Mouse (Mus musculus) spleen, adult 2 months (tissue): ENCODE measurements around the gene Gpr146. TPM values are rescaled to one million over a fixed set of nuclear protein-coding genes. Genes with fewer than 3 reads are reported as not detected.
"Not testable (repeated sequence)": the region's sequence is repeated elsewhere in the genome, so short reads cannot be mapped to it uniquely, and the experiment has no call there.

Experiments
- DNase-seq, 2 experiments: peaks; one replicate each; pipeline versions ENCODE4 v3.0.0 to v3.0.0-alpha.2; 2012 to 2021; ENCODE audit warnings: low spot score in 2 of 2, low read depth in 1 of 2
- H3K27ac ChIP-seq: fragments of 200-500 bp; 2 replicates; pipeline ENCODE4 v1.5.1; 2012; ENCODE audit warnings: low read length, inconsistent platforms; ENCODE audit not compliant: insufficient read depth
- H3K27me3 ChIP-seq: fragments of 200-500 bp; 2 replicates; pipeline ENCODE4 v1.6.1; 2012; ENCODE audit warnings: mild to moderate bottlenecking, moderate library complexity, low read length, inconsistent platforms; ENCODE audit not compliant: control insufficient read depth, insufficient read depth
- H3K36me3 ChIP-seq: fragments of 200-500 bp; 2 replicates; pipeline ENCODE4 v1.6.1; 2012; ENCODE audit warnings: mild to moderate bottlenecking, low read length, inconsistent platforms; ENCODE audit not compliant: control insufficient read depth, insufficient read depth
- H3K4me1 ChIP-seq: fragments of 200-500 bp; 2 replicates; pipeline ENCODE4 v1.6.1; 2011; ENCODE audit warnings: inconsistent platforms; ENCODE audit not compliant: control insufficient read depth, insufficient read depth, insufficient read length
- H3K4me3 ChIP-seq: fragments of 200-500 bp; 2 replicates; pipeline ENCODE4 v1.5.1; 2011; ENCODE audit warnings: mild to moderate bottlenecking, inconsistent platforms; ENCODE audit not compliant: insufficient read depth, insufficient read length; ENCODE audit errors: extremely low read depth
- CTCF ChIP-seq: fragments of 200-500 bp; IDR thresholded peaks from 2 replicates; pipeline ENCODE4 v1.5.1; 2011; ENCODE audit warnings: mild to moderate bottlenecking, inconsistent platforms; ENCODE audit not compliant: insufficient read depth, insufficient read length, insufficient replicate concordance; ENCODE audit errors: extremely low read depth
- POLR2A ChIP-seq: fragments of 200-500 bp; IDR thresholded peaks from 2 replicates; pipeline ENCODE4 v1.6.1; 2011; ENCODE audit warnings: low read depth, low read length, inconsistent platforms
- WGBS: fragments of 180-500 bp; shearing (Covaris S2); methylation state at CpG from one replicate; pipeline ENCODE4 v1.1.7; 2018; 5-methylcytosine and 5-hydroxymethylcytosine counted together
- polyA plus RNA-seq: library from polyadenylated mRNA; depleted of rRNA; stranded (reverse); fragments of >200 nt; gene quantifications from 2 replicates; pipeline ENCODE4 v1.2.3, GENCODE M21; 2012

The Gpr146 gene
- polyA plus RNA-seq, 1 experiment, result 32.2 TPM

- 91% methylated on average over 5 of the region's 5 CpGs for WGBS
Observed at GRCm38 (mm10) chr5:139386047-139386446, 8.6 kb downstream of the Gpr146 start.

GRCm38 (mm10) chr5:139387329-139388194 is 10.1 kb downstream of the Gpr146 start:
- no peaks in the 10 kb centered on the region for H3K27me3 ChIP-seq
- peak overlapping the region; percentile 44 for H3K27ac ChIP-seq
- H3K4me3 ChIP-seq, result no peak overlapping the region
- no peak for DNase-seq
- H3K4me1 ChIP-seq, result peaks cover 39% of the 10 kb centered on the region
- peaks cover 16% of the 10 kb centered on the region; the same call in 1 of the 2 replicates for H3K36me3 ChIP-seq
- TF ChIP-seq CTCF (no peak), POLR2A (no peak)
- 73% methylated on average over 10 of the region's 10 CpGs for WGBS

More at GRCm38 (mm10) chr5:139386047-139386446, 8.6 kb downstream of the Gpr146 start:
- H3K27me3 ChIP-seq, result no peaks in the 10 kb centered on the region
- no peak overlapping the region for H3K4me3 ChIP-seq
- no peak for TF ChIP-seq POLR2A
- TF ChIP-seq CTCF, result no peak
- H3K27ac ChIP-seq, result no peak overlapping the region; the same call in 1 of the 2 replicates
- DNase-seq, result no peak
- H3K36me3 ChIP-seq, result peaks cover 11% of the 10 kb centered on the region; the same call in 1 of the 2 replicates
- peaks cover 41% of the 10 kb centered on the region for H3K4me1 ChIP-seq

GRCm38 (mm10) chr5:139388195-139388570 is 10.7 kb downstream of the Gpr146 start:
- peak overlapping the region; percentile 44 for H3K27ac ChIP-seq
- no peak overlapping the region for H3K4me3 ChIP-seq
- H3K4me1 ChIP-seq, result peaks cover 33% of the 10 kb centered on the region
- H3K27me3 ChIP-seq, result no peaks in the 10 kb centered on the region
- TF ChIP-seq POLR2A (no peak), CTCF (no peak)
- no peak for DNase-seq
- WGBS, result 63% methylated on average over 4 of the region's 4 CpGs
- peaks cover 21% of the 10 kb centered on the region for H3K36me3 ChIP-seq

- no peaks in the 10 kb centered on the region for H3K27me3 ChIP-seq
- peaks cover 27% of the 10 kb centered on the region for H3K4me1 ChIP-seq
- 74% methylated on average over 17 of the region's 17 CpGs for WGBS
- TF ChIP-seq CTCF (no peak), POLR2A (no peak)
- H3K36me3 ChIP-seq, result peaks cover 25% of the 10 kb centered on the region
- DNase-seq, result no peak
- peak overlapping the region; percentile 76 for H3K27ac ChIP-seq
- no peak overlapping the region for H3K4me3 ChIP-seq
Observed at GRCm38 (mm10) chr5:139388694-139389675, 11.5 kb downstream of the Gpr146 start.

- Histone ChIP-seq H3K27ac (peak overlapping the region; percentile 76), H3K4me3 (no peak overlapping the region), H3K4me1 (peaks cover 24% of the 10 kb centered on the region), H3K27me3 (no peaks in the 10 kb centered on the region), H3K36me3 (peaks cover 30% of the 10 kb centered on the region)
- DNase-seq, result no peak
- WGBS, result 60% methylated on average over 6 of the region's 6 CpGs
- no peak for TF ChIP-seq POLR2A
- no peak for TF ChIP-seq CTCF
Observed at GRCm38 (mm10) chr5:139389676-139390061, 12.2 kb downstream of the Gpr146 start.

GRCm38 (mm10) chr5:139390324-139391119 is 13.0 kb downstream of the Gpr146 start:
- H3K27me3 ChIP-seq, DNase-seq, H3K4me3 ChIP-seq: not testable (repeated sequence)
- Histone ChIP-seq H3K27ac (peak overlapping the region; percentile 20; the same call in 1 of the 2 replicates), H3K4me1 (peaks cover 23% of the 10 kb centered on the region), H3K36me3 (peaks cover 31% of the 10 kb centered on the region)
- WGBS, result 55% methylated on average over 5 of the region's 5 CpGs
